Mouse (Mus musculus): ENCODE results near the gene Slc12a6. TPM values are rescaled to one million over a fixed set of nuclear protein-coding genes. Genes with fewer than 3 reads are reported as not detected.

Gene Slc12a6
- polyA plus RNA-seq, 1 experiment, result 90.3 TPM

DNA sequence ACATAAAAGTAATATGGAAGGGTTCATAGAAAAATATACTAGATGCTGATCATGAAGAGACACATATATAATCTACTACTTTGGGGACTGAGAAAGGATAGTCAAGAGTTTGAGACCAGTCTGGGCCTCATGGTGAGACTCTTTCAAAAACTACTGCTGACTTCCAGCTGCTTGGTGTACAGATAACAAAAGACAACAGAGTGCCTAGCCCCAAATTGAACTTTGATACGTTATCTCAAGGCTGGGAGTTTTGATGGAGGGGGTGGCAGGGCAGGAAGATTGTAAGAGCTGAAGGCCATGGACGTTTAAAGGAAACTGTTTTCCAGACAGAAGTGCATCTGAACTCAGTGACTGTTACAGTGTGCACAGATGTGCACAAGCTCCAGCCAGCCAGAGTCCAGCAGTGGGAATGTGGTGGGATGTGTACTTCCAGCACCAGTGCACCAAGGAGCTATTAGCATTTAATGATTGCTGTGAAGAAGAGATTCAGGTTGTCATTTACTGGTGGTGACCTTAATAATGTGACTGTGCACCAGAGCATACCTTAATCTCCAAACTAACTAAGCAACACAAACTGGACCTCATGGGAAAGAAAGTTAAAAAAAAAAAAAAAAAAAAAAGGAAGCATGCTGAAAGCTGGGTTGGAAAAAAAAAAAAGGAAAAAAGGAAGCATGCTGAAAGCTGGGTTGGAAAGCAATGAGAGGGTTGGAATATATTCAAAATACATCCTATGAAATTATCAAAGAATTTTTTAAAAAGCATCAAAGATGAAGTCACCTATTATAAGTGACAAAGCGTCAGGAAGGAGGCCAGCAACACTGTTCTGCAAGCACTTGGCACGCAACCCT, 66.7 kb downstream of the Slc12a6 start:
- whole genome bisulfite sequencing, result 78% methylated on average over 4 of the region's 4 CpGs
- no peak for TF ChIP-seq CTCF (IDR thresholded peaks at IDR 0.05; ENCODE audit: insufficient read depth, low read depth, low read length)
- TF ChIP-seq POLR2A (IDR thresholded peaks at IDR 0.05; ENCODE audit: insufficient read depth, low read depth, low read length), result no peak
- H3K4me3 ChIP-seq (ENCODE audit: insufficient read depth, low read depth, low read length), result no peak overlapping the region

GRCm38 (mm10) chr2:112337211-112337610, 71.6 kb downstream of the Slc12a6 start:
- whole genome bisulfite sequencing, result 89% methylated on average over 6 of the region's 6 CpGs
- no peak for TF ChIP-seq POLR2A (IDR thresholded peaks at IDR 0.05; ENCODE audit: insufficient read depth, low read depth, low read length)
- TF ChIP-seq CTCF (IDR thresholded peaks at IDR 0.05; ENCODE audit: insufficient read depth, low read depth, low read length), result no peak

More for the DNA sequence above, 66.7 kb downstream of the Slc12a6 start:
- no peak overlapping the region for H3K27ac ChIP-seq (ENCODE audit: insufficient read depth, low read depth, low read length)
- H3K4me1 ChIP-seq (ENCODE audit: control insufficient read depth, insufficient read depth, low read length), result no peaks in the 10 kb centered on the region

DNA sequence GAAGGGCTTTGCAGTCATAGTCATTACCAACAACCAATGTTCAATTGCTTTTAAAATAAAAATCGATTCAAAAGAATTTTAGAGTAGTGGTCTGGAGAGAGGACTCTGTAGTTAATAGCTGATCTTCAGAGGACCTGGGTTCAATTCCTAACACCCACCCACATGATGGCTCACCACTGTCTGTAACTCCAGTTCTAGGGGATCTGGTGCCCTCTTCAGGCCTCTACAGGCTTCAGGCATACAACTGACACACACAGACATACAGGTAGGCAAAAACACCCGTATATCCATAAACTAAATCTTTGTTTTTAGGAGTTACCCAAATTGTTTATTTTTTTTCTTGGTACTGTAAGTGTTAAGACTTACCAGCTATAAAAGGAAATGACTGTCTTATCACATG, 74.1 kb downstream of the Slc12a6 start:
- 93% methylated on average over 2 of the region's 2 CpGs for WGBS
- H3K4me1 ChIP-seq (ENCODE audit: control insufficient read depth, insufficient read depth, low read length), result no peaks in the 10 kb centered on the region
- TF ChIP-seq CTCF (IDR thresholded peaks at IDR 0.05; ENCODE audit: insufficient read depth, low read depth, low read length), result no peak
- no peak overlapping the region for H3K4me3 ChIP-seq (ENCODE audit: insufficient read depth, low read depth, low read length)
- no peak overlapping the region for H3K27ac ChIP-seq (ENCODE audit: insufficient read depth, low read depth, low read length)

More at GRCm38 (mm10) chr2:112337211-112337610, 71.6 kb downstream of the Slc12a6 start:
- H3K4me1 ChIP-seq (ENCODE audit: control insufficient read depth, insufficient read depth, low read length), result no peaks in the 10 kb centered on the region
- no peak overlapping the region for H3K4me3 ChIP-seq (ENCODE audit: insufficient read depth, low read depth, low read length)
- H3K27ac ChIP-seq (ENCODE audit: insufficient read depth, low read depth, low read length), result no peak overlapping the region

DNA sequence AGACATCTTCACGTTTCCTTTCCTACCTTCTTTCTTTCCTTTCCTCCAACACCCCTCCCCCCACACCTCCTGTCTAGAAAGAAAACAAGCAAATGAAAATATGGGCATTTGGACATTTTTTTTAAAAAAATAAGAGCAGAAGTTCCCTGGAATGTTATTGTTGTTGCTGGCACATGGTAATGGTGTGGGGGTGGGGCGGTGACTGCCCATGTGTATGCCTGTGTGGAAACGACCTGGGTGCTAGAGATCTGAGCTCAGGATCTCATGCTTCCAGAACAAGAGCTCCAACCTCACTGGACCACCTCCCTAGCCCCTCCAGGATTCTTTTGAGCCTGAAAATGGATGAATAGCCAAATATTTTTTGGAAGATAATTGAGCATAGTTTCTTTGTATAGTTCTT, 75.5 kb downstream of the Slc12a6 start:
- TF ChIP-seq CTCF (IDR thresholded peaks at IDR 0.05; ENCODE audit: insufficient read depth, low read depth, low read length) (no peak), POLR2A (IDR thresholded peaks at IDR 0.05; ENCODE audit: insufficient read depth, low read depth, low read length) (no peak)
- Histone ChIP-seq H3K4me1 (ENCODE audit: control insufficient read depth, insufficient read depth, low read length) (no peaks in the 10 kb centered on the region), H3K4me3 (ENCODE audit: insufficient read depth, low read depth, low read length) (no peak overlapping the region), H3K27ac (ENCODE audit: insufficient read depth, low read depth, low read length) (no peak overlapping the region)
- WGBS, result 73% methylated on average over 3 of the region's 3 CpGs

DNA sequence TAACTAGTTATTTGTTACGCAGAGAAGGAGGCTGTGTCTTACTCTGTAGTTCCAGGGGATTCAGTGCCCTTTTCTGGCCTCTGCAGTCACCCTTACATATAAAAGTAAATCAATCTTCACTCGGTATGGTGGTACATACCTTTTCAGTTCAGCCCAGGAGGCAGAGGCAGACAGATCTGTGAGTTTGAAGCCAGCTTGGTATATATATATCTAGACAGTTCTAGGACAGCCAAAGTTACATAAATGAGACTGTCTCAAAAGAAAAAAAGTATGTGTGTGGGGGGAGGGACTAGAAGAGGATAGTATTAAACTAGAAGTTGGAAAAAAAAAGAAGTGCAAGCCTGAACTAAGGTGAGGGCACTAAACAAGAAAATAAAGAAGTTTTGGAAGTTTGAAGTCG, 82.6 kb downstream of the Slc12a6 start:
- no peaks in the 10 kb centered on the region for H3K4me1 ChIP-seq (ENCODE audit: control insufficient read depth, insufficient read depth, low read length)
- whole genome bisulfite sequencing, result 94% methylated on average over 3 of the region's 3 CpGs
- no peak overlapping the region for H3K4me3 ChIP-seq (ENCODE audit: insufficient read depth, low read depth, low read length)
- no peak overlapping the region for H3K27ac ChIP-seq (ENCODE audit: insufficient read depth, low read depth, low read length)
- TF ChIP-seq POLR2A (IDR thresholded peaks at IDR 0.05; ENCODE audit: insufficient read depth, low read depth, low read length) (no peak), CTCF (IDR thresholded peaks at IDR 0.05; ENCODE audit: insufficient read depth, low read depth, low read length) (no peak)

DNA sequence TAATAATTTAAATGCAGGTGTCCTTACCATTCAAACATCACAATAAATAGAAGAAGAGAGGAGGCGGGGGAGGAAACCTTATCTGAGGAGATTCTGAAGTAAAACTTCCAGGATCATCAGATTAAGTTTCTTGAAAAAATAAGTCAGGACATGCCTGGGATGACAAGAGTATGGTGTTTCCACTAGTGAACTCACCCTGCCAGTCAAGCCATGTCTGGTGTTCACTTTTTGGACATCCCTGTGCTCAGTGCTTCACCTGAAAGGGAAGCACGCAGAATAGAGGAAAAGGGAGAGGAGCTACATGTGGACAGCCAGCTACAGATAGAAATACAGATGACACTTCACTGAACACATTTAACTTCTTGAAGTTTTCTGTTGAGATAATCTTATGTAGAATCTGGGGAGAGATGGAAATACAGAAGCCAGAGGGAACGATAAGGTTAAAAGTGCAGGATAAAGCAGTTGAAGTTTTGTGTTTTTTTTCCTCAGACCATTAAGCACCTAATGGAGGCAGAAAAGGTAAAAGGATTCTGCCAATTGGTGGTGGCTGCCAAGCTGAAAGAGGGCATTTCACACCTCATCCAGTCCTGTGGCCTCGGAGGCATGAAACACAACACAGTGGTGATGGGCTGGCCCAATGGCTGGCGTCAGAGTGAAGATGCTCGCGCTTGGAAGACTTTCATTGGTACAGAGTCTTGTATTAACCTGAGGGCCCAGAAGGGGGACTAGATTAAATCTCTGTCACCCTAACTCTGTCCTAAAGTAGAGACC, 88.2 kb downstream of the Slc12a6 start:
- no peak overlapping the region for H3K27ac ChIP-seq (ENCODE audit: insufficient read depth, low read depth, low read length)
- 89% methylated on average over 7 of the region's 7 CpGs for WGBS
- no peaks in the 10 kb centered on the region for H3K4me1 ChIP-seq (ENCODE audit: control insufficient read depth, insufficient read depth, low read length)
- no peak overlapping the region for H3K4me3 ChIP-seq (ENCODE audit: insufficient read depth, low read depth, low read length)
- TF ChIP-seq CTCF (IDR thresholded peaks at IDR 0.05; ENCODE audit: insufficient read depth, low read depth, low read length), result no peak
- TF ChIP-seq POLR2A (IDR thresholded peaks at IDR 0.05; ENCODE audit: insufficient read depth, low read depth, low read length), result no peak

DNA sequence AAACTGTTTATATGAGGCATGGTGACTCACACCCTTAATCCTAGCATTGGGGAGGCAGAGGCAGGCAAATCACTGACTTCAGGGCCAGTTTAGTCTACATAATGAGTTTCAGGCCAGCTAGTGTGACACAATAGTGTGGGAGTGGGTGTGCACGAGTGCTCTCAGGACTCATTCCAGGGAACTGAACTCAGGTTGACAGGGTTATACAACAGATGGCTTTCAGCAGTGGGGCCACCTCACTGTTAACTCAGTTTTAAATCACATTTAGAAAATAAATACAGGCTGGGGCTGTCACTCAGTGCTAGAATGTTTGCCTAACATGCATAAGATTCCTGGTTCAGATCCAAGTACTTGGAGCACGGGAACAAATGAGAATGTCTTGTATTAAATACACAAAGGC, 94.0 kb downstream of the Slc12a6 start:
- H3K4me3 ChIP-seq (ENCODE audit: insufficient read depth, low read depth, low read length), result no peak overlapping the region
- TF ChIP-seq CTCF (IDR thresholded peaks at IDR 0.05; ENCODE audit: insufficient read depth, low read depth, low read length) (no peak), POLR2A (IDR thresholded peaks at IDR 0.05; ENCODE audit: insufficient read depth, low read depth, low read length) (no peak)
- WGBS, result 35% methylated on average over 2 of the region's 2 CpGs
- H3K27ac ChIP-seq (ENCODE audit: insufficient read depth, low read depth, low read length), result no peak overlapping the region
- no peaks in the 10 kb centered on the region for H3K4me1 ChIP-seq (ENCODE audit: control insufficient read depth, insufficient read depth, low read length)

GRCm38 (mm10) chr2:112360012-112360780, 94.6 kb downstream of the Slc12a6 start:
- WGBS, result 84% methylated on average over 12 of the region's 12 CpGs
- H3K4me1 ChIP-seq (ENCODE audit: control insufficient read depth, insufficient read depth, low read length), result no peaks in the 10 kb centered on the region
- H3K27ac ChIP-seq (ENCODE audit: insufficient read depth, low read depth, low read length), result no peak overlapping the region
- TF ChIP-seq POLR2A (IDR thresholded peaks at IDR 0.05; ENCODE audit: insufficient read depth, low read depth, low read length) (no peak), CTCF (IDR thresholded peaks at IDR 0.05; ENCODE audit: insufficient read depth, low read depth, low read length) (no peak)
- no peak overlapping the region for H3K4me3 ChIP-seq (ENCODE audit: insufficient read depth, low read depth, low read length)
